Mouse (Mus musculus) yolk sac, embryonic 10.5 days (tissue): ENCODE measurements around the gene Asic2.

Source experiments
- DNase-seq: peaks from one replicate; pipeline ENCODE4 v3.0.0-alpha.2; 2017; ENCODE audit warnings: low spot score

Asic2 gene

GRCm38 (mm10) chr11:80843435-80843834, 1124.8 kb downstream of the Asic2 start:
- DNase-seq: no peak

GRCm38 (mm10) chr11:80838724-80839123, 1129.5 kb downstream of the Asic2 start:
- DNase-seq: no peak

- no peak for DNase-seq
Measured at GRCm38 (mm10) chr11:80835841-80836240, 1132.4 kb downstream of the Asic2 start.

GRCm38 (mm10) chr11:80835395-80835794, 1132.9 kb downstream of the Asic2 start:
- no peak for DNase-seq
